Mouse (Mus musculus) layer of hippocampus, postnatal 25 days (tissue): ENCODE results near the gene Cfap44. TPM values are rescaled to one million over a fixed set of nuclear protein-coding genes. Genes with fewer than 3 reads are reported as not detected.
"Not testable (repeated sequence)": the region's sequence is repeated elsewhere in the genome, so short reads cannot be mapped to it uniquely, and the experiment has no call there.

ENCODE experiments used
- DNase-seq, 2 experiments: peaks; one replicate each; pipeline ENCODE4 v3.0.0; 2022; ENCODE audit warnings: mixed read lengths in 2 of 2, low spot score in 1 of 2; ENCODE audit errors: extremely low spot score in 1 of 2
- total RNA-seq, 2 experiments: library from RNA; stranded (reverse); gene quantifications; 2 replicates each; pipeline ENCODE4 v1.2.3; 2021

Cfap44 gene
- total RNA-seq, 2 experiments from 2014 or later: 5.7 to 9.8 TPM

DNA sequence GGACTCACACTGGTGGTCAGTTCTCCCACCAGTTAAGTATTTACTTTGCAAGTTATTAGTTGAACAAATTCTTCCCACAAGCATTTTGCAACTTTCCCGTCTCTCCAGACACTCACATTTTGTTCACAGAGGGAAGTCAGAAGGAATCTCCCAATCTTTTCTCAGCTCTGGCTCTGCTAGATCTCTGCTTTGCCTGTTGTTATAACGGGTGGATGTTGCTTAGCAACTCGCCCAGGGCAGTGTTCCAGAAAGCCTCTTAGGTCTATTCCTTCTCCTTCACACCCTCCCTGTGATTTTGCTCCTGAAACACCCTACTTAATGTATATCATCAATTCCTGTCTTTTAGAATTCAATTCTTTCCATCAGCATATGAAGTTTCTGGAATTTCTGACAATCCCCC lies 28.9 kb downstream of the Cfap44 start:
- DNase-seq: peak in 1 of 2 experiments; percentile 42

DNA sequence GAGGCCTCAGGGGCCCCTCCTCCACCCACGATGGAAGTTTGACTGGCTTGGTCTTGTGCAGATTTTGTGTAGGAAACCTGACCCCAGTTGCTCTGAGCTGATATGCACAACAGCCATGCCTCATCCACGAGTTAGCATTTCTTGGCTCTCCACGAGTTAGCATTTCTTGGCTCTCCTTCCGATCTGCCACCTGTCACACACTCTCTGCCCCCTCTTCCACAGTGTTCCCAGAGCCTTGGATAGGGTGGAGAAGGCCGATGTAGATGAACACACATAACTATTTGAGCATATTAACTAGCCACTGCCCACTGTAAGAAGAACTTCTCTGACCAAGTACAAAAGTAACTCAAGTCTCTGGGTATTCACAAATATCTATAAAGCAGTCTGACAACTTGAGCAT lies 33.9 kb downstream of the Cfap44 start:
- DNase-seq: no peak

DNA sequence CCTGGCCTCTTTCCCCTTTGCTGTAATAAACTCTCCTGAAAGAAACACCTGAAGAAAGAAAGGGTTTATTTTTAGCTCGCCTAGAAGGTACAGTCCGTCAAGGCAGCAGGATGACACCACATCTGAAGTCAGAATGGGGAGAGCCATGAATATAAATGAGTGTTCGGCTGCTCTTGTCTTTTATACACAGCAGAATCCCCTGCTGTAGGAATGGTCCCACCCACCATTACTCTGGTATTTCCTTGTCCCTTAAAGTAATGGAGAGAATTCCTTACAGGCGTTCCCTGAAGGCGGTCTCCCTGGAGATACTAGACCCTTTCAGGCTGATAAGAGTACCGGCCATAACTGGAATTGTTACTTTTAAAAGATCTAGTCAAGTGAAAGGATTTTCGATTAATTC lies 35.4 kb downstream of the Cfap44 start:
- no peak for DNase-seq

DNA sequence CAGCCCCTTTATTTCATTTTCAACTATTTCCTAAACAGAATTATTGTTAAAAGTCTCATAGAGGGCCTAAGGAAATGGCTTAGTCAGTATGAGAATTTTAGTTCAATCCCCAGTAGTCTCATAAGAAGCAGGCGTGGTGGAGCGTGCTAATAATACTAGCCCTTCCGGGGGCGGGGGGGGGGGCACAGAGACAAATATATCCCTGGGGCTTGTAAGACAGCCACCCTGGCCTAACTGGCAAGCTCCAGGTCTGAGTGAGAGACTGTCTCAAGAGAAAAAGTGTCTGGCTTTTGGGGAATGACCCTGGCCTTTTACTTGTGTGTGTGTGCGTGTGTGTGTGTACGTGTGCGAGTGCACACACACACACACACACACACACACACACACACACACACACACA lies 40.3 kb downstream of the Cfap44 start:
- no peak for DNase-seq

DNA sequence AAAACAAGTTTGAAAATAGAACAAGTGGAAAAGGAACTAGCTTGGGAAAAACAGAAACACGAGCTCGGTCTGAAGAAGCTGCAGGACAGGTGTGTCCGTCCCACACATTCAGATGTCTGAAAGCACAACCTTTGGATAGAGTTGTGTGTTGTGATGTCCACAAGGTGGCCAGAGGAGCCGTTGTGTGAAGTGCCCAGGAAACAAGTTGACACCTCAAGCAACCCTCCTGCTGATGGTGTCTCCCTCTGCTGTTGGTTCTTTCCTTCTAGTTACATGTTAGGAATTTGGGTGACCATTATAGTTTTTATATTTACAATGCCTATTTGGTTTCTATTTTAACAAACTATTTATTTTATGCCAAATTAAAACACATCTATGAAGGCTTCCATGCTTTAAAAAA lies 40.9 kb downstream of the Cfap44 start:
- DNase-seq: no peak

- not testable (repeated sequence) for DNase-seq
These were observed 47.3 kb downstream of the Cfap44 start for GRCm38 (mm10) chr16:44441913-44442312.

GRCm38 (mm10) chr16:44457858-44458257 lies 63.3 kb downstream of the Cfap44 start:
- no peak for DNase-seq

- DNase-seq: no peak
These were observed 64.2 kb downstream of the Cfap44 start for GRCm38 (mm10) chr16:44458826-44459225.

GRCm38 (mm10) chr16:44460922-44461321 lies 66.3 kb downstream of the Cfap44 start:
- DNase-seq: no peak

DNA sequence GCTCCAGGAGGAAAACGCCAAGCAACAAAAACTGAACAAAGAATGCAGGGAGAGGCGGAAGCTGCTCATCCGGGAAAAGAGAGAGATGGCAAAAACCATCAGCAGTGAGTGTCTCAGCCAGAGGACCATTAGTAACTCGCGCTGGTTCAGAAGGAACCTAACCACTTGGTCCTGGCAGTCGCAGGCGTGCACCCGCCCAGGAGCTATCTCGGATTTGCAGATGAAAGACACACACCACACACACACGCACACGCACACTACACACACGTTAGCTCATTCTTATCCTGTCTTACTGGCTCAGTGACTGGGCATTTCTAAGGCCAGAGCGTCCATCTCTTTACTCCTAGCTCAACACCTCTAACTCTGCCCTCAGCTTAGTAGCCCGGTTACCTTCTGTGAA lies 80.7 kb downstream of the Cfap44 start:
- no peak for DNase-seq

- DNase-seq: no peak
These were observed 81.2 kb downstream of the Cfap44 start for GRCm38 (mm10) chr16:44475682-44476375.

DNA sequence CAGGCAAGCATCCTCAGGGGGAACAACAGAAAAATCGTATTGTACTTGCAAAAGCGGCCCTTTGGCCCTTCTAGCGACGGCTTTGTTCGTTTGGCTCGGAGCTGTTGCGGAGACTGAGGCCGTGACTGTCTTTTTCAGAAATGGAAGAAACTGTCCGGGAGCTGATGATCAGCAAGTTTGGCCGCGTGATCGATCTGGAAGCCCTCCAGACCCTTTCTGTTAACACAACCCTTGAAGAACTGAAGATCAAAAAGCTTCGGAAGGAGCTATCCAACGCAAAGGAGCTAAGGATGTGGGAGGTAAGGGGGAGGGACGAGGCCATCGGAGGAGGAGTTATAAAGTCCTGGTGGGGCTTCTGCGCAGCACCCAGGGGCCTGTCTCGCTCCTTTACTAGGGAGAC lies 84.2 kb downstream of the Cfap44 start:
- no peak for DNase-seq

- DNase-seq: no peak
These were observed 85.3 kb downstream of the Cfap44 start for GRCm38 (mm10) chr16:44479852-44480251.

GRCm38 (mm10) chr16:44480616-44481015 lies 86.0 kb downstream of the Cfap44 start:
- DNase-seq: no peak

DNA sequence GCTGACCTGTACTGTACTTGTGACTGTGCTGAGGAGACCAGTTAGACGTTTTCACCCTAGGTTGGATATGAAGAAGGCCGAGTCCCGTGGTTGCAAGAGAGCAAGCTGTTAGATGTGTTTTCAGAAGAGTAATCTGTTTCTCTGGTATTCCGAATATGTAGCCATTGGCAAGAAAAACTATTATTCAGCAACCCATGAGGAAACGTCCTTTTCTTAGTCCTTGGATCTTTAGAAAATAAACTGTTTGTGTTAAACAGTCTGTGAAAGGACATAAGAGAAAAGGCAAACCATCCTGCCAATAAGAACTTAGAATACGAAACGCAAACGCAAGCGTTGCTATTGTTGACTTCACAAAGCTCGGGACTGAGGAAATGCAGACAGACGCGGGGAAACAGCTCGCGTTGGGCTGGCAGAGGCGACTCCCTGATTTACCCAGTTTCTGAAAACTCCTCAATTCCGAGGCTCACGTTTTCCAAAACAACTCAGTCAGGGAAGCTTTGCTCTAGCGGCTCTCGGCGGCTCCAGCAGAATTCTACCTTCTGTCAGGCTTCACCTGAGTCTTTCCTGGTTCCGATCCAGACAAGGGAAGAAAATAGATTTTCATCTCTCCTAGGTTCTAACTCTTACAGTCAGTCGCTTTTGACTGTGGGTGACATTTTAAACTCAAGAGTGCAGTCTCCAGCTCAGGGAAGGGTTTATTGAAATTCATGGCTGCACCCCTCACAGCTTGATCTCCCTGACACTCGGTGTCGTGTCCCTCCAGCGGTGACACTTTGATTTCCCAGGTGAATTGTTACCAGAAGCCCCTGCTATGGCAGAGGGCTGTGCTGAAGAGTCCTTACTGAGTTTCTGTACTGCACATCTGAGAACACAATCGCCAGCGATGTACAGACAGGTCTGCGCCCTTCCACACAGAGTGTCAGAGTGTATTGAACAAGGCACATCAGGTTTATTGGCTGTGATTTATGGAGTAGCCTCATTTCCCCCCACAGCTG lies 87.3 kb downstream of the Cfap44 start:
- no peak for DNase-seq

GRCm38 (mm10) chr16:44484079-44484478 lies 89.5 kb downstream of the Cfap44 start:
- DNase-seq: peak; percentile 81 to 98

GRCm38 (mm10) chr16:44484831-44485230 lies 90.2 kb downstream of the Cfap44 start:
- DNase-seq: no peak

DNA sequence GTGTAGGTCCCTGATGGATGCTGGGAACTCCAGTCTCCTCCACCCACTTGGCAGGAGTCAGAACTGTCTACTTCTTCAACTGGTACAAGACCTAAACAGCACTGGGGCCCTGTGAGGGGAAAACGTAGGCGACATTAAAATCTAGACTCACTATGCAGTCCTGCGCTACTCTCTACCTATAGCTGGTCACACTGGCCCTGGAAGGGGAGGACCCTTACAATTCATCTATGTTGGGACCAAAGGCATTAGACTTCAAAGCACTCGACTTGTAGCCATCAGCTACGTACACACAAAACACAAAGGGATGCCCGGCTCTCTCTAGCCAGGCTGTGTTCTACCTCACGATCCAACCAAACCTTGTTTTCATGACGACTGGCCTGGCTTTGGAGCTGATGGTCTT lies 91.1 kb downstream of the Cfap44 start:
- no peak for DNase-seq

DNA sequence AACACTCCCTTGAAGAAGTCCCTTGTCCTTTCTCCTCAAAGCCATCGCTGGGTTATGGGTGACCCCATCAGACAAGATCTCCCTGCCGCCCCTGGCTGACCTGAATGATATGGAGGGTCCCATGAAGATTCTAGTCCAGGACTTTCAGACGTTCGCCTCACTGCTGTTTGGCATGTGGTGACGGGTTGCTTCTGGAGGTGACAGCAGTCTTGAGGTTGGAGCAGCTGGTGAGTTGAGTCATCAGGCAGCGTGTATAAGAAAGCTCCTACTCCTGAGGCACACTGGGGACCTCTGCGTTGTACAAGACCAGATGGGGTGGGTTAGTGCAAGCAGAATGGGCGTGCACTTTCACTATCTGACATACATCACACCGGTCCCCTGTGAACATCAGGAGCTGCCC lies 92.0 kb downstream of the Cfap44 start:
- no peak for DNase-seq

DNA sequence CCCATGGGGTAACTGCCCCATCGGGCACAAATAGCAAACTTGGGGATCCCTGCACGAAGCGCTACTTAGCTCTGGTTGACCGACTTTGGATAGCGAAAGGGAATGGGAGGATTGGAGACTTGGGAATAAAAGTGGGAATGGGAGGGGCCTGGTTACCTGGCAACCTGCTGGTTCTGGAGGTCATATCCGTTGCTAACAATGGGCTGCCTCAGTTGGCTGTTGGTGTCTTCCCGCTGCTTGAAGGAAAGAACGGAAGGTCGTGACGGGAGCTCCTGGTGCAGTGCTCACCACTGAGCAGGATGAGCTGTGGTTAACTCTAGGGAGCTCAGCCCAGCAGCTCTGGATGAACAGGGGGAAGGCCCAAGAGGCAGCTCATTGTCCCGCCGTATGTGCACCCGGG lies 92.6 kb downstream of the Cfap44 start:
- no peak for DNase-seq

- DNase-seq: no peak
These were observed 96.5 kb downstream of the Cfap44 start for GRCm38 (mm10) chr16:44491051-44491450.

DNA sequence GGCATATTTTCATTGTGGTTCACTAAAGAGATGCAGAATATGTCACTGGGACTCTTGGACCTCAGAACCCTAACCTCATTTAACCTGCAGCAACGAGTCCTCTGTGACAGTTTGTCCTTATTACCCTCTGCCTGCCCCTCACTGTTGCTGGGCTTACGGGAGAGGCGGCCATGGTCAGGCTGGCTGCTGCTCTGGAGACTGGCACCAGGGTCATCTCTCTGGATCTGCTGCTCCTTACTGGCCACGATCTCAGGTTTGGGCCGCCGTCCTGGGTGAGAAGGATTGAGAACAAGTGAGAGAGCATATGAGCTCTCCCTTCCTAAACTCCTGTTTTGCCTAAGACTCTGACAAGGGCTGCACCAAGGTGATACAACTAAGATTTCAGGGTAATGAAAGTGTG lies 97.6 kb downstream of the Cfap44 start:
- DNase-seq: no peak
